Mouse (Mus musculus) CH12.LX (cell line): ENCODE data around the gene Vamp2. TPM values are rescaled to one million over a fixed set of nuclear protein-coding genes. Genes with fewer than 3 reads are reported as not detected.

Source experiments
- DNase-seq: peaks from one replicate; pipeline ENCODE4 v3.0.0-alpha.2; 2013; ENCODE audit errors: extremely low read depth
- H3K27ac ChIP-seq: 2 replicates; pipeline ENCODE4 v1.5.1; 2012; ENCODE audit warnings: low read depth, mild to moderate bottlenecking, control low read depth, moderate library complexity; ENCODE audit not compliant: insufficient read depth
- H3K27me3 ChIP-seq: replicated peaks from 2 replicates; pipeline ENCODE3; 2012; ENCODE audit warnings: inconsistent platforms
- H3K36me3 ChIP-seq, 2 experiments: replicated peaks in 1 of 2; 2 replicates each; pipeline versions ENCODE3 to v1.6.1; 2012; ENCODE audit warnings: inconsistent platforms in 1 of 2, low read length in 1 of 2, mild to moderate bottlenecking in 1 of 2, mixed read lengths in 1 of 2, moderate library complexity in 1 of 2; ENCODE audit not compliant: control insufficient read depth in 1 of 2, insufficient read depth in 1 of 2
- H3K4me1 ChIP-seq, 2 experiments: 2 replicates each; pipeline ENCODE4 v1.6.1; 2012; ENCODE audit warnings: inconsistent platforms in 1 of 2, moderate library complexity in 1 of 2; ENCODE audit not compliant: insufficient read depth in 2 of 2, control insufficient read depth in 1 of 2
- H3K4me2 ChIP-seq: 2 replicates; pipeline ENCODE4 v1.6.1; 2012; ENCODE audit warnings: low read depth, mild to moderate bottlenecking, control low read depth; ENCODE audit not compliant: poor library complexity, insufficient read depth, severe bottlenecking
- H3K4me3 ChIP-seq, 3 experiments: fragments of 150-350 bp in 1 of 3; sonication (generic) in 1 of 3; replicated peaks in 1 of 3; 2 replicates each; pipeline versions ENCODE3 to v1.5.1; 2011 to 2012; ENCODE audit warnings: low read depth in 2 of 3, low read length in 2 of 3, mild to moderate bottlenecking in 2 of 3, moderate library complexity in 2 of 3, control low read depth in 1 of 3, improper control_type of control experiment in 1 of 3, inconsistent platforms in 1 of 3, mixed read lengths in 1 of 3; ENCODE audit not compliant: poor library complexity in 1 of 3
- H3K79me2 ChIP-seq: replicated peaks from 2 replicates; pipeline ENCODE4 v1.6.1; 2012; ENCODE audit warnings: mild to moderate bottlenecking, moderate library complexity; ENCODE audit not compliant: control insufficient read depth, poor library complexity, insufficient read depth, severe bottlenecking; ENCODE audit errors: extremely low read depth
- H3K9ac ChIP-seq: 2 replicates; pipeline ENCODE4 v1.6.1; 2012; ENCODE audit warnings: low read depth, mild to moderate bottlenecking, control low read depth, moderate library complexity; ENCODE audit not compliant: insufficient read depth
- H3K9me3 ChIP-seq: replicated peaks from 2 replicates; pipeline ENCODE3; 2012; ENCODE audit warnings: low read length, inconsistent platforms, mixed read lengths
- CTCF ChIP-seq, 2 experiments: IDR thresholded peaks in 1 of 2; conservative IDR thresholded peaks in 1 of 2; 2 replicates each; pipeline ENCODE4 v1.5.1; 2011 to 2012; ENCODE audit warnings: low read depth in 2 of 2, low read length in 2 of 2, improper control_type of control experiment in 1 of 2, inconsistent platforms in 1 of 2, mild to moderate bottlenecking in 1 of 2, moderate library complexity in 1 of 2
- ELF1 ChIP-seq: IDR thresholded peaks from 2 replicates; pipeline ENCODE4 v1.6.1; 2014; ENCODE audit warnings: low read depth, mild to moderate bottlenecking, inconsistent platforms, low read length, improper control_type of control experiment
- MAFK ChIP-seq: IDR thresholded peaks from 2 replicates; pipeline ENCODE4 v1.6.1; 2011; ENCODE audit warnings: low read length, improper control_type of control experiment; ENCODE audit not compliant: insufficient replicate concordance
- NRF1 ChIP-seq: IDR thresholded peaks from 2 replicates; pipeline ENCODE4 v1.6.1; 2014; ENCODE audit warnings: low read depth, mild to moderate bottlenecking, inconsistent platforms, low read length, improper control_type of control experiment, moderate library complexity
- RCOR1 ChIP-seq: conservative IDR thresholded peaks from 2 replicates; pipeline ENCODE4 v1.6.1; 2012; ENCODE audit warnings: low read depth, mild to moderate bottlenecking, inconsistent platforms, low read length, improper control_type of control experiment
- SMC3 ChIP-seq: IDR thresholded peaks from 2 replicates; pipeline ENCODE4 v1.6.1; 2011; ENCODE audit warnings: low read depth, low read length, improper control_type of control experiment
- TBP ChIP-seq: conservative IDR thresholded peaks from 2 replicates; pipeline ENCODE4 v1.6.1; 2011; ENCODE audit warnings: low read depth, low read length, improper control_type of control experiment
- TCF12 ChIP-seq: IDR thresholded peaks from 2 replicates; pipeline ENCODE4 v1.6.1; 2014; ENCODE audit warnings: low read depth, mild to moderate bottlenecking, inconsistent platforms, low read length, improper control_type of control experiment
- ZKSCAN1 ChIP-seq: IDR thresholded peaks from 2 replicates; pipeline ENCODE4 v1.6.1; 2012; ENCODE audit warnings: low read depth, inconsistent platforms, low read length, improper control_type of control experiment, borderline replicate concordance
- ZNF384 ChIP-seq: IDR thresholded peaks from 2 replicates; pipeline ENCODE4 v1.6.1; 2012; ENCODE audit warnings: low read depth, low read length, improper control_type of control experiment, inconsistent platforms
- dilution Hi-C: fragments of 300-500 bp; cut with MboI; formaldehyde crosslinking; loops from 2 replicates; pipeline ENCODE4 v1.14.3; 2020; ENCODE audit warnings: low sequenced_read_pairs; ENCODE audit not compliant: extremely low pct_unique_long_range_greater_than_20kb, extremely low pct_ligation_motif_present
- in situ Hi-C: fragments of 300-500 bp; cut with MboI; formaldehyde crosslinking; loops from 3 replicates; pipeline ENCODE4 v1.14.3; 2019; ENCODE audit warnings: low sequenced_read_pairs, low pct_ligation_motif_present, low pct_unique_long_range_greater_than_20kb, mixed read lengths
- polyA plus RNA-seq: library from polyadenylated mRNA; unstranded; fragments of >175 nt; gene quantifications from 2 replicates; pipeline ENCODE4 v1.2.1, GENCODE M21; 2012; ENCODE audit warnings: low read depth; ENCODE audit not compliant: insufficient read length
- total RNA-seq, 2 experiments: library from RNA; depleted of rRNA; stranded (reverse); fragments of 300-350 nt in 1 of 2; fragments of >200 nt in 1 of 2; gene quantifications; 2 replicates each; pipeline ENCODE4 v1.2.3; 2012 to 2014

Gene Vamp2
- total and polyA plus RNA-seq, 3 experiments, result 1.3 to 26.0 (median 8.2) TPM

DNA sequence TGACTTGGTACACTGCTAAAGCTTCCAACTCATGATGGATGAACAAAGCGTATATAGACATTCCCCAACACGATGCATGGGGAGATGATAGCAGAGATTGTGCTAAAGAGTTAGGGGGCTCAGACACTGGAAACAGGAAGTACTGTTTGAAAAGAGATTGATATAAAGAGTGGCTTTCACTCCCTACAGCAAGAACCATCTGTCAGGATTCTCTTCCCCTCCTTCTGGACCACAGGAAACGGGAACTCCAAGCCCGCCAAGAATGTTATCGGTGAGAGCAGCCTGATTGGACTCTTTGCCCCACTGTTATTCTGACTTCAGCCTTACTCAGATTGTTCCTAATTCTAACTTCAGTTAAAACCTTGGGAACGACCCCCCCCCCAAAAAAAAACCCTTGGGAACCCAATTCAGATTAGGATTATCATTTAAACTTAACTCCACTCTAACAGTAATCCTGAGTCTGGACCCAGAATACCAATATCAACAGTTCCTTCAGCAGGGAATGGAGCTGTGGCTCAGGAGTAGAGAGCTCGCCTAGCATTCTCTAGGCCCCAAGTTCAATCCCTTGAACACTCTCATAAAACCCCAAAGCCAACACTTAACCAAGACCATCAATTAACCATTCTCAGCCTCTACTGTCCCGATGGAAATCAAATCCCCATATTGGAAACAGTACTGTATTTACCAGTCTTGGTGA lies 40.3 kb downstream of the Vamp2 start:
- Histone ChIP-seq H3K4me3 (no peak overlapping the region), H3K9ac (no peak overlapping the region), H3K9me3 (peaks cover 3% of the 10 kb centered on the region)
- TF ChIP-seq ELF1 (peak; percentile 45), SMC3 (no peak), MAFK (peak; percentile 64; the same call in 1 of the 2 replicates), TBP (peak; percentile 98), ZNF384 (0 out of 2 replicates have a peak, but pooled peaks have one; percentile 19)
- TF ChIP-seq, all 38 proteins: peak for 4
- in situ Hi-C loops, result no loop called here
- no peak overlapping the region for H3K4me2 ChIP-seq
- H3K27me3 ChIP-seq, result peaks cover 77% of the 10 kb centered on the region
- peak; percentile 37 for DNase-seq
- H3K36me3 ChIP-seq, result no peaks in the 10 kb centered on the region
- no peaks in the 10 kb centered on the region for H3K79me2 ChIP-seq
- peaks cover 6 to 14% of the 10 kb centered on the region in 2 experiments for H3K4me1 ChIP-seq
- dilution Hi-C loops, result no loop called here
- no peak overlapping the region for H3K27ac ChIP-seq

- H3K27me3 ChIP-seq, result peaks cover 62% of the 10 kb centered on the region
- no peak overlapping the region for H3K27ac ChIP-seq
- H3K36me3 ChIP-seq, result no peaks in the 10 kb centered on the region
- TF ChIP-seq TCF12 (no peak), NRF1 (no peak), ZKSCAN1 (no peak)
- no peak overlapping the region for H3K4me3 ChIP-seq
- peaks cover 4 to 8% of the 10 kb centered on the region in 2 experiments; a peak in 3 of 4 replicates for H3K4me1 ChIP-seq
- dilution Hi-C loops (no loop called here), in situ Hi-C loops (no loop called here)
- no peak for DNase-seq
- H3K79me2 ChIP-seq, result no peaks in the 10 kb centered on the region
- H3K9ac ChIP-seq, result no peak overlapping the region
- no peak overlapping the region for H3K4me2 ChIP-seq
- peaks cover 6% of the 10 kb centered on the region for H3K9me3 ChIP-seq
Measured at GRCm38 (mm10) chr11:69133566-69133922, 45.3 kb downstream of the Vamp2 start.

DNA sequence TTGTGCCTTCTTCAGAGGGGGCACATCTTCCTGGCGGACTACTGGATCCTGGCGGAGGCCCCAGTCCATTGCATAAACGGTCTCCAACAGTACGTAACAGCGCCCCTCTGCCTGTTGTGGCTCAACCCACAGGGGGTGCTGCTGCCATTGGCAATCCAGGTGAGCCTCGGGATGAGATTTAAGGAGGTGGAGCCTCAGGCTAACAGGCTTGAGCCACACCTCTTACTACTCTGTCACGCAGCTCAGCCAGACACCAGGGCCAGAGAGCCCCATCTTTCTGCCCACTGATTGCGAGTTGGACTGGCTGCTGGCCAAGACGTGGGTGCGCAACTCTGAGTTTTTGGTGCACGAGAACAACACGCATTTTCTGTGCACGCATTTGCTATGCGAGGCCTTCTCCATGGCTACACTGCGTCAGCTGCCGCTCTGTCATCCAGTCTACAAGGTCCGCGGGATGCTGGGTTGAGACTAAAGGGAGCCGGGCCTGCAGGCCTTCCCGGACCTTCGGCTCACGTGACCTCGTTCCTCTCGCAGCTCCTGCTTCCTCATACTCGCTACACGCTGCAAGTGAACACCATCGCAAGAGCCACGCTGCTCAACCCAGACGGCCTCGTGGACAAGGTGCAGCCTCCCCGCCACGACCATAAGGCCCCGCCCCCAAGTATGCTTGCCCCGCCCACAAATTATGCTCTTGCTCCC lies 45.8 kb downstream of the Vamp2 start:
- peaks cover 6% of the 10 kb centered on the region for H3K9me3 ChIP-seq
- dilution Hi-C loops, result no loop called here

More for the DNA sequence above, 45.8 kb downstream of the Vamp2 start:
- no peaks in the 10 kb centered on the region for H3K79me2 ChIP-seq
- no peak for DNase-seq
- H3K27ac ChIP-seq, result no peak overlapping the region
- TF ChIP-seq CTCF (conservative IDR thresholded peaks at IDR 0.05 in 1 of 2, IDR thresholded peaks at IDR 0.05 in 1 of 2; ENCODE audit: low read depth in 2 of 2, low read length in 2 of 2) (peak in 1 of 2 experiments; percentile 29; a peak in 1 of 4 replicates), NRF1 (no peak), RCOR1 (no peak)
- H3K4me3 ChIP-seq, result no peak overlapping the region
- no peak overlapping the region for H3K9ac ChIP-seq
- H3K36me3 ChIP-seq, result no peaks in the 10 kb centered on the region
- H3K27me3 ChIP-seq, result peaks cover 62% of the 10 kb centered on the region
- no peak overlapping the region for H3K4me2 ChIP-seq
- in situ Hi-C loops, result no loop called here
- peaks cover 4 to 8% of the 10 kb centered on the region in 2 experiments; a peak in 3 of 4 replicates for H3K4me1 ChIP-seq
